10 mouse cellular contexts compared by ENCODE assay signal in the genomic region with DNA sequence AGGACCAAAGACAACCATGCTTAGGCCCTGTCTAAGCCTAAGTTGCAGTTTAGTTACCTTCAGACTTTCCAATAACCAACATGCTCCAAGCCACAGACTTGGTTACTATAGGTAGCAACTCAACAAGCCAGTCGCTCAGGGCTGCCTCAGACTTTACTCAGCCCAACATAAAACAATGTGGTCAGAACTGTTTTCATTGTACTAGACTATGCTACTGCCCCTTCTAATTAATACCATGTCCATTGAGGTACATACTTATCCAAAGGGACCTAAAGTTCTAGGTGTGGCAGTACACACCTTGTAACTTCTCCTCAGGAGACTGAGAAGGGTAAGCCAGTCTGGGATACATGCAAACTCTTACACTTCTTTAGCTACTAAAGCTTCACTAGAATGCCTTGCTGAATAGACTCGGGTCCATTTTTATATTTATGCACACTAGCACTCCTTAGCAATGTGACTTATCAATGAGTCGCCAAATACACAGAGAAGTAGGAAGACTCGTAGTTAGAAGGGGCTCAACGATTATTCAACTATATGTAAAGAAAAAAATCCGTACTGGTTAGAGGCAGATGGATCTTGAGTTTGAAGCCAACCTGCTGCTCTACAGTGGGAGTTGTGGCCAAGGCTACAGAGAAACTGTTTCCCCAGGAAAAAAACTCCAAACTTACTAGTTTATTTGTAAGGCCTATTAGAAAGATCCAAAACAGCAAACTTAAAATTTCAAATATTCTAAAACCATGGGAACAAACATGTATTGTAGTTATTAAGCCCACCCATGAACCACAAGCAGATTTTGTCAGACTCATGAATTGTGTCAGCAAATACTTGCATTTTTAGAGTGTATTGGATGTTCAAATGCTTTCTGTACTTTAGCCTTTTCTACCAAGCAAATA. TPM values are rescaled to one million over a fixed set of nuclear protein-coding genes. Genes with fewer than 3 reads are reported as not detected.
DNase-seq lines count a peak whose midpoint lies in the region; ATAC-seq and TF ChIP-seq lines count a peak whose summit lies in the region.
"Had no signal": no experiment of that assay in that cellular context is flagged by ENCODE, and none has a peak within 500 bp of the region (broad histone marks: within the 10 kb centered on the region; RNA-seq: fewer than 3 reads in every experiment).

No protein-coding gene starts in this region.

- peaks cover 37% of the 10 kb centered on the region for H3K36me3 ChIP-seq in erythroblast, embryonic 14.5 days (ENCODE audit: control insufficient read depth)
- H3K36me3 ChIP-seq in forebrain, embryonic 15.5 days: peaks cover 25% of the 10 kb centered on the region
- peaks cover 19% of the 10 kb centered on the region for H3K36me3 ChIP-seq in liver, postnatal 0 days (replicated peaks; ENCODE audit: insufficient read depth, low read length)

- H3K4me3 ChIP-seq in erythroblast, embryonic 14.5 days (replicated peaks): peak overlapping the region; percentile 58
- H3K4me3 ChIP-seq in forebrain, embryonic 15.5 days: peak overlapping the region; percentile 22
- H3K4me3 ChIP-seq in liver, postnatal 0 days (ENCODE audit: low read depth, low read length): peak overlapping the region; percentile 52

- no peak for TF ChIP-seq EP300 in liver, postnatal 0 days (IDR thresholded peaks at IDR 0.05; ENCODE audit: low read depth)

- H3K27ac ChIP-seq in forebrain, embryonic 15.5 days (replicated peaks): 0 out of 2 replicates have a peak overlapping the region, but pooled peaks have one; percentile 0
- H3K27ac ChIP-seq in liver, postnatal 0 days (ENCODE audit: low read depth): peak overlapping the region; percentile 2; the same call in 1 of the 2 replicates

- TF ChIP-seq CTCF in liver, postnatal 0 days (IDR thresholded peaks at IDR 0.05; ENCODE audit: low read depth): no peak

- no peaks in the 10 kb centered on the region for H3K9me3 ChIP-seq in erythroblast, embryonic 14.5 days (ENCODE audit: control insufficient read depth, low read length)
- H3K9me3 ChIP-seq in forebrain, embryonic 15.5 days: no peaks in the 10 kb centered on the region
- no peaks in the 10 kb centered on the region for H3K9me3 ChIP-seq in liver, postnatal 0 days (ENCODE audit: low read length)

- peaks cover 23% of the 10 kb centered on the region for H3K4me1 ChIP-seq in erythroblast, embryonic 14.5 days (ENCODE audit: control insufficient read depth)
- peaks cover 18% of the 10 kb centered on the region for H3K4me1 ChIP-seq in forebrain, embryonic 15.5 days
- 0 out of 2 replicates have a peak, but pooled peaks cover 2% of the 10 kb centered on the region for H3K4me1 ChIP-seq in liver, postnatal 0 days (ENCODE audit: insufficient read depth)

- peak; percentile 67 for DNase-seq in 416B (ENCODE audit: low read depth)
- DNase-seq in liver, postnatal 0 days: no peak
- no peak for DNase-seq in spleen, postnatal 36 days (ENCODE audit: low spot score in 2 of 2)
- no peak for DNase-seq in layer of hippocampus, adult 9-10 months (ENCODE audit: low spot score)
- DNase-seq: cerebellum, postnatal 36 days; lung, postnatal 14 days had no signal

- ATAC-seq in erythroblast, adult 5-6 weeks (replicated peaks; ENCODE audit: low FRiP score, poor library complexity, severe bottlenecking): no peak
- ATAC-seq in forebrain, embryonic 15.5 days (replicated peaks): no peak
- no peak for ATAC-seq in liver, postnatal 0 days
- no peak for ATAC-seq in frontal cortex, adult (ENCODE audit: low TSS enrichment)

- no peaks in the 10 kb centered on the region for H3K27me3 ChIP-seq in erythroblast, embryonic 14.5 days (ENCODE audit: control insufficient read depth)
- no peaks in the 10 kb centered on the region for H3K27me3 ChIP-seq in forebrain, embryonic 15.5 days
- H3K27me3 ChIP-seq in liver, postnatal 0 days (ENCODE audit: insufficient read depth, low read length): no peaks in the 10 kb centered on the region

- peak overlapping the region; percentile 74 for H3K4me2 ChIP-seq in forebrain, embryonic 15.5 days (replicated peaks)
- H3K4me2 ChIP-seq in liver, postnatal 0 days (ENCODE audit: low read depth, low read length): peak overlapping the region; percentile 79

- WGBS in forebrain, embryonic 15.5 days: 73% methylated on average over 6 of the region's 6 CpGs
- 72% methylated on average over 6 of the region's 6 CpGs for WGBS in liver, postnatal 0 days (ENCODE audit: insufficient replicate concordance)

- 0 out of 2 replicates have a peak overlapping the region, but pooled peaks have one; percentile 3 for H3K9ac ChIP-seq in forebrain, embryonic 15.5 days (replicated peaks)
- peak overlapping the region; percentile 38 for H3K9ac ChIP-seq in liver, postnatal 0 days (replicated peaks)

RNA-seq across cellular contexts. Expression of a gene that starts 6.2 kb away (rescaled TPM):
- polyA plus RNA-seq in erythroblast, embryonic 14.5 days (2012): 117 and 150 TPM in 2 replicates
- 366 and 401 TPM in 2 replicates for total RNA-seq in erythroblast, adult 5-6 weeks (2015; ENCODE audit: low replicate concordance)
- 384 and 542 TPM in 2 replicates for total RNA-seq in erythroblast, adult 5-6 weeks (2017; ENCODE audit: low replicate concordance)
- 2,534 and 2,591 TPM in 2 replicates for polyA plus RNA-seq in forebrain, embryonic 15.5 days (2015; fragmentation: Nextera tagmentation; extraction: Ambion mirVana)
- polyA plus RNA-seq in liver, postnatal 0 days (2015; fragmentation: Nextera tagmentation; extraction: Ambion mirVana): 647 and 656 TPM in 2 replicates

RNA-seq across cellular contexts. Expression of a gene that starts 8.5 kb away (rescaled TPM):
- polyA plus RNA-seq in erythroblast, embryonic 14.5 days (2012): 3.6 and 3.8 TPM in 2 replicates
- total RNA-seq in erythroblast, adult 5-6 weeks (2015; ENCODE audit: low replicate concordance): 4.2 and 6.9 TPM in 2 replicates
- total RNA-seq in erythroblast, adult 5-6 weeks (2017; ENCODE audit: low replicate concordance): 7.9 and 17.3 TPM in 2 replicates
- polyA plus RNA-seq in forebrain, embryonic 15.5 days (2015; fragmentation: Nextera tagmentation; extraction: Ambion mirVana): 40.4 and 40.8 TPM in 2 replicates
- 3.9 and 5.1 TPM in 2 replicates for polyA plus RNA-seq in liver, postnatal 0 days (2015; fragmentation: Nextera tagmentation; extraction: Ambion mirVana)

RNA-seq across cellular contexts. Expression of a gene that starts 9.1 kb away (rescaled TPM):
- polyA plus RNA-seq in erythroblast, embryonic 14.5 days (2012): 1.5 and 1.9 TPM in 2 replicates
- total RNA-seq in erythroblast, adult 5-6 weeks (2015; ENCODE audit: low replicate concordance): 1.5 and 4.8 TPM in 2 replicates
- 3.6 and 4.5 TPM in 2 replicates for total RNA-seq in erythroblast, adult 5-6 weeks (2017; ENCODE audit: low replicate concordance)
- 58.9 and 64.2 TPM in 2 replicates for polyA plus RNA-seq in forebrain, embryonic 15.5 days (2015; fragmentation: Nextera tagmentation; extraction: Ambion mirVana)
- polyA plus RNA-seq in liver, postnatal 0 days (2015; fragmentation: Nextera tagmentation; extraction: Ambion mirVana): 317 and 319 TPM in 2 replicates

RNA-seq across cellular contexts. Expression of a gene that starts 47.1 kb away (rescaled TPM):
- polyA plus RNA-seq in erythroblast, embryonic 14.5 days (2012): 0.01 TPM in 1 of 2 replicates, not detected in the other
- not detected in 2 replicates for total RNA-seq in erythroblast, adult 5-6 weeks (2015; ENCODE audit: low replicate concordance)
- not detected in 2 replicates for total RNA-seq in erythroblast, adult 5-6 weeks (2017; ENCODE audit: low replicate concordance)
- 0.52 and 0.69 TPM in 2 replicates for polyA plus RNA-seq in forebrain, embryonic 15.5 days (2015; fragmentation: Nextera tagmentation; extraction: Ambion mirVana)
- polyA plus RNA-seq in liver, postnatal 0 days (2015; fragmentation: Nextera tagmentation; extraction: Ambion mirVana): 0.21 and 0.34 TPM in 2 replicates

RNA-seq across cellular contexts. Expression of a gene that starts 56.2 kb away (rescaled TPM):
- 14.5 and 18.2 TPM in 2 replicates for polyA plus RNA-seq in erythroblast, embryonic 14.5 days (2012)
- 4.2 and 4.8 TPM in 2 replicates for total RNA-seq in erythroblast, adult 5-6 weeks (2015; ENCODE audit: low replicate concordance)
- total RNA-seq in erythroblast, adult 5-6 weeks (2017; ENCODE audit: low replicate concordance): 4.3 and 7.0 TPM in 2 replicates
- polyA plus RNA-seq in forebrain, embryonic 15.5 days (2015; fragmentation: Nextera tagmentation; extraction: Ambion mirVana): 0.70 and 0.80 TPM in 2 replicates
- 6.1 and 6.9 TPM in 2 replicates for polyA plus RNA-seq in liver, postnatal 0 days (2015; fragmentation: Nextera tagmentation; extraction: Ambion mirVana)

Comparison
In these comparisons a context has a peak if more than half of its experiments do, and no peak if none do; other contexts are left out.
1. RNA of a gene that starts 9.1 kb away (polyA plus RNA-seq): 317 to 319 TPM in liver, postnatal 0 days and 58.9 to 64.2 TPM in forebrain, embryonic 15.5 days; 1.5 to 1.9 TPM in erythroblast, embryonic 14.5 days; every median in the first group is over 10 times any median in the second.
2. Peak in every context shown above with its lines, with median percentiles within 50 percentile points of each other: H3K4me3 ChIP-seq.